Mouse (Mus musculus): ENCODE measurements at regions not wholly inside any gene's neighbourhood (a gene's known extent, or its start where the extent isn't known, plus 50 kb on each side); places are given as distances from the start of the nearest gene placed in this dataset.

- H3K9ac ChIP-seq (ENCODE audit: low read depth, low read length): no peak overlapping the region
- H3K4me2 ChIP-seq (replicated peaks; ENCODE audit: low read depth): no peak overlapping the region
- WGBS: 75% methylated on average over 13 of the region's 13 CpGs
- no peak overlapping the region for H3K27ac ChIP-seq (ENCODE audit: low read depth, low read length)
- H3K9me3 ChIP-seq (ENCODE audit: control insufficient read depth): no peaks in the 10 kb centered on the region
- 0 out of 2 replicates have a peak, but pooled peaks cover 2% of the 10 kb centered on the region for H3K4me1 ChIP-seq (replicated peaks; ENCODE audit: control insufficient read depth, insufficient read depth, low read length)
- no peak for ATAC-seq
- no peaks in the 10 kb centered on the region for H3K36me3 ChIP-seq (ENCODE audit: control insufficient read depth, insufficient read depth)
- no peak overlapping the region for H3K4me3 ChIP-seq (ENCODE audit: low read depth, low read length)
- TF ChIP-seq CTCF (IDR thresholded peaks at IDR 0.05; ENCODE audit: low read depth): no peak
- H3K27me3 ChIP-seq (replicated peaks; ENCODE audit: control insufficient read depth, insufficient read depth, low read length): no peaks in the 10 kb centered on the region
Observed at GRCm38 (mm10) chr10:24395999-24396784, 172.9 kb downstream of the Moxd1 start.

GRCm38 (mm10) chr10:24397125-24397524 is 173.8 kb downstream of the Moxd1 start:
- no peak overlapping the region for H3K27ac ChIP-seq (ENCODE audit: low read depth, low read length)
- ATAC-seq: no peak
- H3K27me3 ChIP-seq (replicated peaks; ENCODE audit: control insufficient read depth, insufficient read depth, low read length): no peaks in the 10 kb centered on the region
- 76% methylated on average over 2 of the region's 2 CpGs for WGBS
- no peak for TF ChIP-seq CTCF (IDR thresholded peaks at IDR 0.05; ENCODE audit: low read depth)
- no peak overlapping the region for H3K4me3 ChIP-seq (ENCODE audit: low read depth, low read length)
- no peak overlapping the region for H3K4me2 ChIP-seq (replicated peaks; ENCODE audit: low read depth)
- no peak overlapping the region for H3K9ac ChIP-seq (ENCODE audit: low read depth, low read length)
- no peaks in the 10 kb centered on the region for H3K36me3 ChIP-seq (ENCODE audit: control insufficient read depth, insufficient read depth)
- H3K9me3 ChIP-seq (ENCODE audit: control insufficient read depth): no peaks in the 10 kb centered on the region
- 0 out of 2 replicates have a peak, but pooled peaks cover 2% of the 10 kb centered on the region for H3K4me1 ChIP-seq (replicated peaks; ENCODE audit: control insufficient read depth, insufficient read depth, low read length)

GRCm38 (mm10) chr10:24404851-24405250 is 181.5 kb downstream of the Moxd1 start:
- Histone ChIP-seq H3K9me3 (ENCODE audit: control insufficient read depth) (no peaks in the 10 kb centered on the region), H3K4me2 (replicated peaks; ENCODE audit: low read depth) (no peak overlapping the region), H3K4me3 (ENCODE audit: low read depth, low read length) (no peak overlapping the region), H3K36me3 (ENCODE audit: control insufficient read depth, insufficient read depth) (no peaks in the 10 kb centered on the region), H3K27me3 (replicated peaks; ENCODE audit: control insufficient read depth, insufficient read depth, low read length) (no peaks in the 10 kb centered on the region), H3K9ac (ENCODE audit: low read depth, low read length) (no peak overlapping the region), H3K27ac (ENCODE audit: low read depth, low read length) (no peak overlapping the region), H3K4me1 (replicated peaks; ENCODE audit: control insufficient read depth, insufficient read depth, low read length) (no peaks in the 10 kb centered on the region)
- ATAC-seq: no peak
- no peak for TF ChIP-seq CTCF (IDR thresholded peaks at IDR 0.05; ENCODE audit: low read depth)
- 77% methylated on average over 4 of the region's 4 CpGs for WGBS

- Histone ChIP-seq H3K4me1 (replicated peaks; ENCODE audit: control insufficient read depth, insufficient read depth, low read length) (no peaks in the 10 kb centered on the region), H3K27ac (ENCODE audit: low read depth, low read length) (no peak overlapping the region), H3K4me3 (ENCODE audit: low read depth, low read length) (no peak overlapping the region), H3K9ac (ENCODE audit: low read depth, low read length) (no peak overlapping the region), H3K36me3 (ENCODE audit: control insufficient read depth, insufficient read depth) (no peaks in the 10 kb centered on the region), H3K4me2 (replicated peaks; ENCODE audit: low read depth) (no peak overlapping the region), H3K27me3 (replicated peaks; ENCODE audit: control insufficient read depth, insufficient read depth, low read length) (no peaks in the 10 kb centered on the region), H3K9me3 (ENCODE audit: control insufficient read depth) (no peaks in the 10 kb centered on the region)
- no peak for ATAC-seq
- no peak for TF ChIP-seq CTCF (IDR thresholded peaks at IDR 0.05; ENCODE audit: low read depth)
- WGBS: 86% methylated on average over 3 of the region's 3 CpGs
Observed at GRCm38 (mm10) chr10:24406953-24407352, 183.6 kb downstream of the Moxd1 start.

- Histone ChIP-seq H3K27me3 (replicated peaks; ENCODE audit: control insufficient read depth, insufficient read depth, low read length) (no peaks in the 10 kb centered on the region), H3K4me2 (replicated peaks; ENCODE audit: low read depth) (no peak overlapping the region), H3K36me3 (ENCODE audit: control insufficient read depth, insufficient read depth) (no peaks in the 10 kb centered on the region), H3K4me3 (ENCODE audit: low read depth, low read length) (no peak overlapping the region), H3K9ac (ENCODE audit: low read depth, low read length) (no peak overlapping the region), H3K9me3 (ENCODE audit: control insufficient read depth) (no peaks in the 10 kb centered on the region), H3K27ac (ENCODE audit: low read depth, low read length) (no peak overlapping the region), H3K4me1 (replicated peaks; ENCODE audit: control insufficient read depth, insufficient read depth, low read length) (no peaks in the 10 kb centered on the region)
- no peak for ATAC-seq
- no peak for TF ChIP-seq CTCF (IDR thresholded peaks at IDR 0.05; ENCODE audit: low read depth)
- WGBS: 72% methylated on average over 6 of the region's 6 CpGs
Observed at GRCm38 (mm10) chr10:24407411-24408227, 184.3 kb downstream of the Moxd1 start.

GRCm38 (mm10) chr10:24409976-24410375 is 185.3 kb upstream of the Ccn2 start:
- H3K27me3 ChIP-seq (replicated peaks; ENCODE audit: control insufficient read depth, insufficient read depth, low read length): no peaks in the 10 kb centered on the region
- H3K4me2 ChIP-seq (replicated peaks; ENCODE audit: low read depth): no peak overlapping the region
- 26% methylated on average over 1 of the region's 1 CpGs for WGBS
- no peak overlapping the region for H3K4me3 ChIP-seq (ENCODE audit: low read depth, low read length)
- no peaks in the 10 kb centered on the region for H3K36me3 ChIP-seq (ENCODE audit: control insufficient read depth, insufficient read depth)
- H3K9me3 ChIP-seq (ENCODE audit: control insufficient read depth): no peaks in the 10 kb centered on the region
- no peak for ATAC-seq
- H3K4me1 ChIP-seq (replicated peaks; ENCODE audit: control insufficient read depth, insufficient read depth, low read length): no peaks in the 10 kb centered on the region
- H3K9ac ChIP-seq (ENCODE audit: low read depth, low read length): no peak overlapping the region
- no peak overlapping the region for H3K27ac ChIP-seq (ENCODE audit: low read depth, low read length)
- TF ChIP-seq CTCF (IDR thresholded peaks at IDR 0.05; ENCODE audit: low read depth): peak; percentile 89
